Mouse (Mus musculus) ES-E14 (cell line): ENCODE results near the gene Btbd16. TPM values are rescaled to one million over a fixed set of nuclear protein-coding genes. Genes with fewer than 3 reads are reported as not detected.

Experiments used
- DNase-seq: peaks from one replicate; pipeline ENCODE4 v3.0.0-alpha.2; 2013; ENCODE audit warnings: low read depth, low spot score
- H3K27ac ChIP-seq: 2 replicates; pipeline ENCODE4 v1.5.1; 2012; ENCODE audit warnings: low read depth, mild to moderate bottlenecking, low read length, moderate library complexity, mixed read lengths; ENCODE audit not compliant: poor library complexity, insufficient read depth, severe bottlenecking
- H3K36me3 ChIP-seq: 2 replicates; pipeline ENCODE4 v1.6.1; 2012; ENCODE audit warnings: mild to moderate bottlenecking, low read length, moderate library complexity, mixed read lengths; ENCODE audit not compliant: control insufficient read depth, poor library complexity, insufficient read depth, severe bottlenecking
- H3K4me1 ChIP-seq, 2 experiments: fragments of 150-350 bp in 1 of 2; sonication (generic) in 1 of 2; 2 replicates each; pipeline ENCODE4 v1.6.1; 2012; ENCODE audit warnings: low read length in 2 of 2, mild to moderate bottlenecking in 1 of 2, mixed read lengths in 1 of 2; ENCODE audit not compliant: control insufficient read depth in 2 of 2, insufficient read depth in 2 of 2, poor library complexity in 1 of 2
- H3K4me3 ChIP-seq, 2 experiments: fragments of 150-350 bp in 1 of 2; sonication (generic) in 1 of 2; 2 replicates each; pipeline ENCODE4 v1.5.1; 2012; ENCODE audit warnings: low read length in 2 of 2, low read depth in 1 of 2, mild to moderate bottlenecking in 1 of 2, mixed read lengths in 1 of 2; ENCODE audit not compliant: insufficient read depth in 1 of 2, poor library complexity in 1 of 2, severe bottlenecking in 1 of 2
- H3K9ac ChIP-seq: 2 replicates; pipeline ENCODE4 v1.6.1; 2012; ENCODE audit warnings: low read depth, mild to moderate bottlenecking, low read length, mixed read lengths; ENCODE audit not compliant: poor library complexity, insufficient read depth, severe bottlenecking
- H3K9me3 ChIP-seq: fragments of 150-350 bp; sonication (generic); 2 replicates; pipeline ENCODE4 v1.6.1; 2012; ENCODE audit warnings: low read depth, mild to moderate bottlenecking, low read length; ENCODE audit not compliant: control insufficient read depth, insufficient read depth
- CHD2 ChIP-seq: IDR thresholded peaks from 2 replicates; pipeline ENCODE4 v1.6.1; 2014; ENCODE audit warnings: mild to moderate bottlenecking, low read depth, low read length, inconsistent platforms
- HCFC1 ChIP-seq: IDR thresholded peaks from 2 replicates; pipeline ENCODE4 v1.6.1; 2012; ENCODE audit warnings: low read length, inconsistent platforms, borderline replicate concordance; ENCODE audit not compliant: insufficient read depth
- MAFK ChIP-seq: IDR thresholded peaks from 2 replicates; pipeline ENCODE4 v1.6.1; 2014; ENCODE audit warnings: mild to moderate bottlenecking, low read depth, low read length, inconsistent platforms; ENCODE audit not compliant: insufficient read depth
- ZC3H11A ChIP-seq: IDR thresholded peaks from 2 replicates; pipeline ENCODE4 v1.6.1; 2012; ENCODE audit warnings: low read depth, mild to moderate bottlenecking, inconsistent platforms, low read length, borderline replicate concordance
- ZNF384 ChIP-seq: IDR thresholded peaks from 2 replicates; pipeline ENCODE4 v1.6.1; 2012; ENCODE audit warnings: low read depth, low read length, inconsistent platforms
- in situ Hi-C, 2 experiments: fragments of 600-800 bp; cut with MboI; formaldehyde crosslinking; loops; one replicate each; pipeline ENCODE4 v1.15.1; 2025; ENCODE audit warnings: low sequenced_read_pairs in 2 of 2, inconsistent platforms in 1 of 2; ENCODE audit not compliant: unreplicated experiment in 2 of 2
- total RNA-seq: library from RNA; depleted of rRNA; stranded (reverse); fragments of 300-350 nt; gene quantifications from 2 replicates; pipeline ENCODE4 v1.2.3, GENCODE M21; 2012

The Btbd16 gene
- total RNA-seq, 1 experiment, result 0.09 TPM

DNA sequence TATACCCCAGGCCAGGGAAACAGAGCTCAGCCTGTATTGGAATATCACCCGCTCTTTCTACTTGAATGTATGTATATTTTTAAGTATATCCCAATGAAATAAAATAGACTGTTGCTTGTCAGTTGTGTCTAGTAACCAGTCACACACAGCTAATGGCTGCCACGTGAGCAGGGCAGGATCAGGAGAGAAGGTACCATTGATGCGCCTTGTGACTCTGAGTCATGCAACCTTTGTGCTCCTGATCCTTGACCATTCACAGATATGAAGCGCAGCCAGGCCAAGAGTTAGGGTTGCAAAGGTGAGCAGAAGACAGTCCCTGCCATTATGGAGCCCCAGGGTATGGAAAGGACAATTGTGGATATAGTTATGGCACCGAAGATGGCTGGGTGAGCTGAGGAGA is 57.7 kb downstream of the Btbd16 start:
- Histone ChIP-seq H3K36me3 (no peaks in the 10 kb centered on the region), H3K4me1 (peaks cover 3 to 10% of the 10 kb centered on the region in 2 experiments; a peak in 2 of 4 replicates), H3K4me3 (no peak overlapping the region), H3K9ac (no peak overlapping the region), H3K9me3 (no peaks in the 10 kb centered on the region), H3K27ac (no peak overlapping the region)
- TF ChIP-seq HCFC1, result no peak
- no peak for TF ChIP-seq ZNF384
- TF ChIP-seq MAFK, result no peak
- no peak for TF ChIP-seq CHD2
- no peak for TF ChIP-seq ZC3H11A
- no peak for DNase-seq
- in situ Hi-C loops, result no loop called here

DNA sequence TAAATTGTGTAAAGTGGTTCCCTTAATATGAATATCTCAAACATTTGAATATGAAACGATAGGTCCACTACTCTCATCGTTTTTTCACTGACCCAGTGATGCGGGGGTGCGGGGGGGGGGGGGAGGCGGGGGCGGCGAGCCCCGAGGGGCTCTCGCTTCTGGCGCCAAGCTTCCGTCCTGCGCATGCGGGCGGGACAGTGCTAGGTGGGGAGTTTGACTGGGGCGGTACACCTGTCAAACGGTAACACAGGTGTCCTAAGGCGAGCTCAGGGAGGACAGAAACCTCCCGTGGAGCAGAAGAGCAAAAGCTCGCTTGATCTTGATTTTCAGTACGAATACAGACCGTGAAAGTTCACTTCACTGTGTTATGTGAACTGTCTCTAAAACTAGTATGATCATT is 60.4 kb downstream of the Btbd16 start:
- Histone ChIP-seq H3K9me3 (no peaks in the 10 kb centered on the region), H3K36me3 (no peaks in the 10 kb centered on the region), H3K27ac (no peak overlapping the region), H3K9ac (no peak overlapping the region), H3K4me3 (no peak overlapping the region), H3K4me1 (peaks cover 3 to 15% of the 10 kb centered on the region in 2 experiments; a peak in 2 of 4 replicates)
- TF ChIP-seq HCFC1 (no peak), ZNF384 (no peak), ZC3H11A (no peak), CHD2 (no peak), MAFK (no peak)
- in situ Hi-C loops, result no loop called here
- peak; percentile 89 for DNase-seq

DNA sequence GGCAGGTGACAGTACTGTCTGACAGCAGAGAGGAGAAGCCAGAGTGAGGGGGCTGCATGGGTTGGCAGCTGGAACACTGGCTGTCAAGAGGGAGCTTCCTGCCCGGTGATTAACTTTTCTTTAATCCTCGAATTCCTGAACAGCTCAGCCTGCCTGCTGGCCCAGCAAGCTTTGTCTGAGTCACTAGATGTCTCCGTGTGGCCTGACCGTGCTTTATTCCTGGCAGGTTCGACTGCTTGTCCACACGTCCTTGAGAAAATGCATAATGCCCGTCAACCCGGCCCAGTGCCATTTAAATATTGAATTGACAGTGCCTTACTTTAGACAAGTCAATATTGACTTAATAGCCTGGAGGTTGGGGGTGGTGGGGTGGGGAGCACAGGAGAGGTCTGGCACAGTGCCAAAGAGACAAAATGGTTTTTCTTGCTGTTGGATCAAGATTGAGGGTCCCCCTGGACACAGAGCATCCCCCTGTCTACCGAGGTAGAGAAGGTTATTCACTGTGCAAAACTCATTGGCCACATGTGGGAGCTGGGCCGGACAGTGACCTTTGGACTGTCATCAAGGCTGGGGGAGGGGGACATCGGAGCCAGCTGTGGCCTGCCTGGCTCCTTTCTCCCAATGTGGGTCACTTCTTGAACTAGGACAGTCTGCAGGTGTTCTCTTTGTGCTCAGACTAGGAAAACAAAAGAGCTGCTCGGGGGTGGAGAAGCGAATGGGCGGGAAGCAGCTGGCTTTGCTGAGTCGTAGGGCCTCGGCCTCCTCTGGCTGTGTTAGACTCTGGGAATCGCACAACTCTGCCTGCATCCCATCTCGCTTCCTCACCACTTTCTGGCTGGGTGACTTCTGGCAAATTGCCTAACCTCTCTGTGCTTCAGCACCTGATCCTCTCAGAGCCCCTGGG is 61.3 kb downstream of the Btbd16 start:
- no peak overlapping the region for H3K4me3 ChIP-seq
- in situ Hi-C loops, result no loop called here

DNA sequence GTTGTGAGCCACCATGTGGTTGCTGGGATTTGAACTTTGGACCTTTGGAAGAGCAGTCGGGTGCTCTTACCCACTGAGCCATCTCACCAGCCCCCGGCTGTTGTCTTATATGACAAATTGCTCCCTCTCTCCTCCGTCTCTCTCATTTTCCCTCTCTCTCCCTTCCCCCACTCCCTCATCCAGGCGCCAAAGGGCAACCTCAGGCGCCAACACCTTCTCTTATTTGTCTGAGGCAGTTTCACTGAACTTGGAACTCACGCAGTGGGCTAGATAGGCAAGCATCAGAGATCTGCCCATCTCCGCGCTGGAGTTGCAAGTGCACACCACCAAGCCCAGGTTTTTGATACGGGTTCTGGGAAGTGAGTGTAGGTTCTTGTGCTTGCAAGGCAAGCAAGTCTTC is 62.2 kb downstream of the Btbd16 start:
- TF ChIP-seq ZC3H11A (no peak), MAFK (no peak), HCFC1 (no peak), ZNF384 (no peak), CHD2 (no peak)

More for the DNA sequence above, 61.3 kb downstream of the Btbd16 start:
- H3K9ac ChIP-seq, result no peak overlapping the region
- TF ChIP-seq ZC3H11A (no peak), CHD2 (no peak), ZNF384 (no peak), HCFC1 (no peak), MAFK (no peak)
- DNase-seq, result no peak
- H3K27ac ChIP-seq, result no peak overlapping the region
- H3K9me3 ChIP-seq, result no peaks in the 10 kb centered on the region
- no peaks in the 10 kb centered on the region for H3K36me3 ChIP-seq
- H3K4me1 ChIP-seq, result peaks cover 3 to 13% of the 10 kb centered on the region in 2 experiments; a peak in 2 of 4 replicates

More for the DNA sequence above, 62.2 kb downstream of the Btbd16 start:
- no peak overlapping the region for H3K9ac ChIP-seq
- no peak overlapping the region for H3K4me3 ChIP-seq
- in situ Hi-C loops, result no loop called here
- no peaks in the 10 kb centered on the region for H3K9me3 ChIP-seq
- no peaks in the 10 kb centered on the region for H3K36me3 ChIP-seq
- H3K4me1 ChIP-seq, result peaks cover 3 to 13% of the 10 kb centered on the region in 2 experiments; a peak in 2 of 4 replicates
- no peak for DNase-seq
- H3K27ac ChIP-seq, result no peak overlapping the region
